Mouse (Mus musculus): ENCODE measurements around the gene Rcan2. TPM values are rescaled to one million over a fixed set of nuclear protein-coding genes. Genes with fewer than 3 reads are reported as not detected.

The Rcan2 gene
- polyA plus RNA-seq, 1 experiment from 2014 or later, result 37.6 TPM

DNA sequence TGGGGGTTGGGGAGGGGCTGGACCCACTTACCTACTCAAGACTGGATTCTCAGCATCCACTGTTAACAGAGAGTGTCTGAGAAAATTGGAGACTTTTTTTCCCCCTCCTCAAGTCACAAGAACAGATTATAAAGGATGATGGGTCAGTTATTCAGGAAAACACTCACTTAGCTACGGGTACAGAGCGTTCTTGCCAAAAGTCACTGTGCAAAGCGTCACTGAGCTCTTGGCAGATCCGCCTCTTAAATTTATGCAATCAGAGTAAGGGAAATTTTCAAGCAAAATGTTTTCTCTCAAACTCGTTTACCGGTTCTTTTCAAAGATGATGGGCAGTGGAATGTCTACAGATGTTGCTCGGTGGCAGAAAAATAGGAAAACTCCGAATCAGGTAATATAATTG is 241.7 kb downstream of the Rcan2 start:
- Histone ChIP-seq H3K4me1 (replicated peaks; ENCODE audit: control insufficient read depth, insufficient read depth, low read length) (no peaks in the 10 kb centered on the region), H3K27ac (ENCODE audit: low read depth, low read length) (no peak overlapping the region), H3K36me3 (ENCODE audit: control insufficient read depth, insufficient read depth, low read length) (no peaks in the 10 kb centered on the region), H3K9ac (ENCODE audit: low read depth, low read length) (no peak overlapping the region), H3K4me3 (ENCODE audit: low read depth, low read length) (no peak overlapping the region), H3K4me2 (replicated peaks; ENCODE audit: low read depth, low read length) (no peak overlapping the region), H3K27me3 (ENCODE audit: control insufficient read depth, insufficient read depth, low read length) (no peaks in the 10 kb centered on the region), H3K9me3 (ENCODE audit: control insufficient read depth, low read length) (no peaks in the 10 kb centered on the region)
- DNase-seq (ENCODE audit: low spot score), result no peak
- WGBS, result 89% methylated on average over 8 of the region's 8 CpGs
- no peak for ATAC-seq (ENCODE audit: low FRiP score)

DNA sequence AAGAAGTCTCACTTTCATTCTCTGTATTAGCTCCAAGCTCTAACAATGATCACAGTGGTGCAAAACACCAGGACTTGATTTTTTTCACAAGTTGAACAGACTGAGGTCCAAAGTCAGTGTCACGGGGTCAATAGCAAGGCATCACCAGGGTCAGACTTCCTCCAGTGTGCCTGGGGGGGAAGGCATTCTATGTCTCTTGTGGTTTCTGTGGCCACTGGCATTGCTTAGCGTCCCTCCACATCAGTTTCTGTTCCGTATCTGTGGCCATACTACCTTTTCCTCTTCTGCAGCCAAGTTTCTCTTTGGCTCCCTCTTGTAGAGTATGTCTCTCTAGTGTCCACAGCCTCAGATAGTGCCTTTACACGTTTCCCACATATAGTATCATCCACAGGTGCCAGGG is 252.3 kb downstream of the Rcan2 start:
- 75% methylated on average over 4 of the region's 4 CpGs for WGBS
- Histone ChIP-seq H3K4me2 (replicated peaks; ENCODE audit: low read depth, low read length) (no peak overlapping the region), H3K4me3 (ENCODE audit: low read depth, low read length) (no peak overlapping the region), H3K9me3 (ENCODE audit: control insufficient read depth, low read length) (no peaks in the 10 kb centered on the region), H3K9ac (ENCODE audit: low read depth, low read length) (no peak overlapping the region), H3K36me3 (ENCODE audit: control insufficient read depth, insufficient read depth, low read length) (no peaks in the 10 kb centered on the region), H3K4me1 (replicated peaks; ENCODE audit: control insufficient read depth, insufficient read depth, low read length) (no peaks in the 10 kb centered on the region), H3K27ac (ENCODE audit: low read depth, low read length) (no peak overlapping the region), H3K27me3 (ENCODE audit: control insufficient read depth, insufficient read depth, low read length) (no peaks in the 10 kb centered on the region)
- DNase-seq (ENCODE audit: low spot score) (no peak), ATAC-seq (ENCODE audit: low FRiP score) (no peak)

DNA sequence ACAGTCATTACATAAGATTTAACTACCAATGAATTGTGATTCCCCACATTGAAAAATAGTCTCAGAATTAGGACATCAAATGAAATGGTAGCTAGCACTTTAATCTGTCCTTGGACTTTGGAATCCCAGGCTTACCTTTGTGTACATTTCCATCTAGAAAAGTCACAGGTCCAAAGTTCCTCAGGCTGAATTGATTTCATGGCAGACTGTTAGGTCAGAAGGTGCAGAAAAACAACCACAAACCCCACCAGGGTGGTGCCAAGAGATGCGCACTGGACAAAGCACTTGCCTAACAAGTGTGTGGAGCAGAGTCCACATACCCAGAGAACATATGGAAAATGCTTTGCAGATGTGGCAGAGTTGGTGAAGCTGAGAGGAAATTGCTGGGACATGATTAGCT is 256.0 kb downstream of the Rcan2 start:
- ATAC-seq (ENCODE audit: low FRiP score) (no peak), DNase-seq (ENCODE audit: low spot score) (no peak)
- Histone ChIP-seq H3K36me3 (ENCODE audit: control insufficient read depth, insufficient read depth, low read length) (no peaks in the 10 kb centered on the region), H3K9me3 (ENCODE audit: control insufficient read depth, low read length) (no peaks in the 10 kb centered on the region; the same call in 1 of the 2 replicates), H3K9ac (ENCODE audit: low read depth, low read length) (no peak overlapping the region), H3K4me1 (replicated peaks; ENCODE audit: control insufficient read depth, insufficient read depth, low read length) (no peaks in the 10 kb centered on the region), H3K4me2 (replicated peaks; ENCODE audit: low read depth, low read length) (no peak overlapping the region), H3K27ac (ENCODE audit: low read depth, low read length) (no peak overlapping the region), H3K27me3 (ENCODE audit: control insufficient read depth, insufficient read depth, low read length) (no peaks in the 10 kb centered on the region), H3K4me3 (ENCODE audit: low read depth, low read length) (no peak overlapping the region)
- 81% methylated on average over 1 of the region's 1 CpGs for WGBS

DNA sequence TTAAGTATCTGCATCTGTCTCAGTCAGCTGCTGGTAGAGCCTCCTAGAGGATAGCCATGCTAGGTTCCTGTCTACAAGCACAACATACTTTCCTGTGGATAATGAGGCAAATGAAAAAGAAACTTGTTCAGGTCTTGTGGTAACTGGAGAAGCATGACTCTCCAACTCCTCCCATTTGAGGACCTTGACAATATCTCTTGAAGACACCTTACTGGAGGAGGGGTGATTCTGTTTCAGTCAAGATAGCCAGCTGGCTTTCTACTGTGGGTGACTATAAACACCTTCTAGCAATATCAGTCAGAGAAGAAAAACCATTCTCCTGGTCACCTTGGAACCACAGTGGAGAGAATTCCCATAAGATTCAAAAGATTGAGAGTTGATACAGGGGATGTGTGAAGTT is 257.0 kb downstream of the Rcan2 start:
- Histone ChIP-seq H3K27me3 (ENCODE audit: control insufficient read depth, insufficient read depth, low read length) (no peaks in the 10 kb centered on the region), H3K36me3 (ENCODE audit: control insufficient read depth, insufficient read depth, low read length) (no peaks in the 10 kb centered on the region), H3K4me2 (replicated peaks; ENCODE audit: low read depth, low read length) (no peak overlapping the region), H3K27ac (ENCODE audit: low read depth, low read length) (no peak overlapping the region), H3K9ac (ENCODE audit: low read depth, low read length) (no peak overlapping the region), H3K4me3 (ENCODE audit: low read depth, low read length) (no peak overlapping the region), H3K4me1 (replicated peaks; ENCODE audit: control insufficient read depth, insufficient read depth, low read length) (no peaks in the 10 kb centered on the region), H3K9me3 (ENCODE audit: control insufficient read depth, low read length) (no peaks in the 10 kb centered on the region; the same call in 1 of the 2 replicates)
- DNase-seq (ENCODE audit: low spot score) (no peak), ATAC-seq (ENCODE audit: low FRiP score) (no peak)

DNA sequence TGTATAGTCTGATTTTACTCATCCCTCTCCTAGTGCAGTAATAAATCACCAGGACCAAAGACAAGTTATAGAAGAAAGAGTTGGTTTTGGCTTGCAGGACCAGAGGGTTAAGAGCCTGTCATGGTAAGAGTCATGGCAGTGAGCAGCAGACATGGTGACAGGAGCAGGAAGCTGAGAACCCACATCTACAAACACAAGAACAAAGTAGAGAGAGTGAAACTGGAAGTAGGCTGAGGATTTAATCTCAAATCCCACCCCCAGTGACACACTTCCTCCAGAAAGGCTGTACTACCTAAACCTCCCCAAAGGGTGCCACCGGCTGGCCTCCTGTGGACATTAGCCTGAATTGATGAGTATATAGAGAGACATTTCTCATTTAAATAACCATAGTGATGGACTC is 259.6 kb downstream of the Rcan2 start:
- H3K27me3 ChIP-seq (ENCODE audit: control insufficient read depth, insufficient read depth, low read length), result no peaks in the 10 kb centered on the region
- 95% methylated on average over 1 of the region's 1 CpGs for WGBS
- no peak for ATAC-seq (ENCODE audit: low FRiP score)
- H3K4me1 ChIP-seq (replicated peaks; ENCODE audit: control insufficient read depth, insufficient read depth, low read length), result no peaks in the 10 kb centered on the region
- H3K4me2 ChIP-seq (replicated peaks; ENCODE audit: low read depth, low read length), result no peak overlapping the region
- no peak overlapping the region for H3K27ac ChIP-seq (ENCODE audit: low read depth, low read length)
- H3K4me3 ChIP-seq (ENCODE audit: low read depth, low read length), result no peak overlapping the region
- no peak overlapping the region for H3K9ac ChIP-seq (ENCODE audit: low read depth, low read length)
- H3K9me3 ChIP-seq (ENCODE audit: control insufficient read depth, low read length), result no peaks in the 10 kb centered on the region; the same call in 1 of the 2 replicates
- no peaks in the 10 kb centered on the region for H3K36me3 ChIP-seq (ENCODE audit: control insufficient read depth, insufficient read depth, low read length)
- no peak for DNase-seq (ENCODE audit: low spot score)

DNA sequence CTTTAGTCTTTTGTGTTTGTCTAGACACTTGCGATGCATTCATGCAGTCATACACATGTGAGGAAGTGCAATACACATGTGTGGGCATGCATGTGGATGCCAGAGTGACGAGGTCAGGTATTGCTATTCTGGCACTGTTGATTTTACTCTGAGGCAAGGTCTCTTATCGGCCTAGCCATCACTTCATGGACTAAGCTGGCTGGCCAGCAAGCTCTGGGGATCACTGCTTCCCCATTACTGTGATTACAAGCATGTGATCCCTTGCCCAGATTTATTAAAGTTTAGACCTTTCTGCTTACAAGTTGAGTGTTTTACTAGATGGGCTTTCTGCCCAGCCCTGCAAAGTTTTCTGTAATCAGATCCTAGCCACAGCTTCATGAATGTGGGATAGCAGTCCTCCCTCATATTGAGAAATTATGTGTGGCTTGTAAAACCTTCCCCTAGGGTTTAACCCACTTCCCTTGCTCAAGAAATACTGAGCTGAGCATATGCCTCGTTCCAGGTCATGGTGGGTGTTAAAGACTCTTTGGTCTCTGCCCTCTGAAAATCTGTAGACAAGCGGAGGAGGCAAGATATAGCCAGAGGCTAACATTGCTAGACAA is 260.2 kb downstream of the Rcan2 start:
- Histone ChIP-seq H3K36me3 (ENCODE audit: control insufficient read depth, insufficient read depth, low read length) (no peaks in the 10 kb centered on the region), H3K27me3 (ENCODE audit: control insufficient read depth, insufficient read depth, low read length) (no peaks in the 10 kb centered on the region), H3K4me2 (replicated peaks; ENCODE audit: low read depth, low read length) (no peak overlapping the region), H3K4me1 (replicated peaks; ENCODE audit: control insufficient read depth, insufficient read depth, low read length) (no peaks in the 10 kb centered on the region), H3K9me3 (ENCODE audit: control insufficient read depth, low read length) (no peaks in the 10 kb centered on the region; the same call in 1 of the 2 replicates), H3K9ac (ENCODE audit: low read depth, low read length) (no peak overlapping the region), H3K4me3 (ENCODE audit: low read depth, low read length) (no peak overlapping the region), H3K27ac (ENCODE audit: low read depth, low read length) (no peak overlapping the region)
- no peak for DNase-seq (ENCODE audit: low spot score)
- WGBS, result 81% methylated on average over 5 of the region's 5 CpGs
- no peak for ATAC-seq (ENCODE audit: low FRiP score)

DNA sequence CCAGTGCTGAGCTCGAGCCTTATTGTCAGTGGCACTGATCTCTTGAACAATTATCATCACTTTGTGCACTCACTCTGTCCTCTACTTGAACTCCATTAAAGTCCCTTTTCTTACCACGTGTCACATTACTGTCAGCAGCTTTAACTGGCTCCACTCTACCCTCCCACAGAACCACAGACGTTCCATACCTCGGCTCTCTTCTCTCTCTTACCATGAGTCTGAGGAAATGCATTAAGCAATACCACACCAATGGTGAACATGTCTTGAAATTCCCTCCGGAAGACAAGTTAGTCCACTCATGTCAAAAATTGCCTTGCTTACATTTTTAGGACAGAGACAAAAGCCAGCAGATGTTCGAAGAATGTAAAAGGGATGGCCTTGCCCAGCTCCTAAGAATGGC is 267.7 kb downstream of the Rcan2 start:
- Histone ChIP-seq H3K9ac (ENCODE audit: low read depth, low read length) (no peak overlapping the region), H3K27me3 (ENCODE audit: control insufficient read depth, insufficient read depth, low read length) (no peaks in the 10 kb centered on the region), H3K4me1 (replicated peaks; ENCODE audit: control insufficient read depth, insufficient read depth, low read length) (no peaks in the 10 kb centered on the region), H3K4me3 (ENCODE audit: low read depth, low read length) (no peak overlapping the region), H3K9me3 (ENCODE audit: control insufficient read depth, low read length) (no peaks in the 10 kb centered on the region), H3K4me2 (replicated peaks; ENCODE audit: low read depth, low read length) (no peak overlapping the region), H3K36me3 (ENCODE audit: control insufficient read depth, insufficient read depth, low read length) (no peaks in the 10 kb centered on the region), H3K27ac (ENCODE audit: low read depth, low read length) (no peak overlapping the region)
- 78% methylated on average over 6 of the region's 6 CpGs for WGBS
- DNase-seq (ENCODE audit: low spot score) (no peak), ATAC-seq (ENCODE audit: low FRiP score) (no peak)

DNA sequence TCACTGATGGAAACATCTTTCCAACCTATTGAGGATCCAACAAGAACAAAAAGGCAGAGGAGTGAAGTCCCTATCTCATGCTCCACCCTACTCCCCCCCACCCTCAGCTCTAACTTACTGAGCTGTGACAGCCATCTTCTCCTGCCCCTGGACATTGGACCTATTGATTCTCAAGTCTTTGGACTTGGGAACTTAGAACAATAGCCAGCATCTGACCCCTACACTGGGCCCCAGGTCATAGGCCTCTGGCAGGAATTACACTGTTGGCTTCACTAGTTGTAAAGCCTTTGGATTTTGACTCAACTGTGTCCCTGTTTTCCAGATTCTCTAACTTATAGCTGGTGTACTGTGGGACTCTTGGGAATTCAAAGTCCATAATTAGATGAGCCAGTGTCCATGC is 270.5 kb downstream of the Rcan2 start:
- H3K4me2 ChIP-seq (replicated peaks; ENCODE audit: low read depth, low read length), result no peak overlapping the region
- DNase-seq (ENCODE audit: low spot score) (no peak), ATAC-seq (ENCODE audit: low FRiP score) (no peak)
- no peaks in the 10 kb centered on the region for H3K36me3 ChIP-seq (ENCODE audit: control insufficient read depth, insufficient read depth, low read length)
- H3K27me3 ChIP-seq (ENCODE audit: control insufficient read depth, insufficient read depth, low read length), result no peaks in the 10 kb centered on the region
- no peaks in the 10 kb centered on the region for H3K4me1 ChIP-seq (replicated peaks; ENCODE audit: control insufficient read depth, insufficient read depth, low read length)
- H3K27ac ChIP-seq (ENCODE audit: low read depth, low read length), result no peak overlapping the region
- H3K9me3 ChIP-seq (ENCODE audit: control insufficient read depth, low read length), result no peaks in the 10 kb centered on the region
- no peak overlapping the region for H3K4me3 ChIP-seq (ENCODE audit: low read depth, low read length)
- H3K9ac ChIP-seq (ENCODE audit: low read depth, low read length), result no peak overlapping the region

DNA sequence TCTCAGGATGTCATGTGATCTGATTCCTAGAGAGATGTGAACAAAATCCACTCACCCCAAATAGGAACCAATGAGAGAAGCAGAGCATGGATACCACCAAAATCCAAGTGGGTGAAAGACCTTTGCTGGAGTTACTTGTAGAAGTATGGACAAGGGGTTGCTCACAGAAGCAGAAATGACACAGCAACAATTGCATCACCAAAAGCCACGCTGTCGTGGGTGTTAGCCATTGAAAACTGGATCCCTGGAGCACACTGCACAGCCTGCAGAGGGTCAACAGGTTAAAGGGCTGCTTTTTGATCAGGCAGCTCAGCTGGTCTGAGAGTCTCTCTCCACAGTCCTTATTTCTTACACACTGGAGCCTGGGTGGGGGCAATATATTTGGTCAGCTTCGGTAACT is 274.4 kb downstream of the Rcan2 start:
- Histone ChIP-seq H3K4me3 (ENCODE audit: low read depth, low read length) (no peak overlapping the region), H3K4me1 (replicated peaks; ENCODE audit: control insufficient read depth, insufficient read depth, low read length) (no peaks in the 10 kb centered on the region), H3K9ac (ENCODE audit: low read depth, low read length) (no peak overlapping the region), H3K36me3 (ENCODE audit: control insufficient read depth, insufficient read depth, low read length) (no peaks in the 10 kb centered on the region), H3K9me3 (ENCODE audit: control insufficient read depth, low read length) (no peaks in the 10 kb centered on the region), H3K27ac (ENCODE audit: low read depth, low read length) (no peak overlapping the region), H3K27me3 (ENCODE audit: control insufficient read depth, insufficient read depth, low read length) (no peaks in the 10 kb centered on the region), H3K4me2 (replicated peaks; ENCODE audit: low read depth, low read length) (no peak overlapping the region)
- DNase-seq (ENCODE audit: low spot score), result no peak
- ATAC-seq (ENCODE audit: low FRiP score), result no peak
- WGBS, result 67% methylated on average over 3 of the region's 3 CpGs
